Mouse (Mus musculus) midbrain, postnatal 0 days (tissue): ENCODE measurements around the gene Slc20a1. TPM values are rescaled to one million over a fixed set of nuclear protein-coding genes. Genes with fewer than 3 reads are reported as not detected.

Experiments
- ATAC-seq: fragments of 200-750 bp; cut with Nextera tagmentation; 2 replicates; pipeline ENCODE4 v1.8.0; 2017; ENCODE audit warnings: moderate number of reproducible peaks, mild to moderate bottlenecking, moderate TSS enrichment, moderate library complexity; ENCODE audit not compliant: low FRiP score
- DNase-seq: peaks from one replicate; pipeline ENCODE4 v3.0.0-alpha.2; 2015; ENCODE audit warnings: low spot score
- H3K27ac ChIP-seq: fragments of 300-500 bp; sonication (generic); 2 replicates; pipeline ENCODE4 v1.5.1; 2014; ENCODE audit warnings: low read depth, mild to moderate bottlenecking, low read length, mixed read lengths
- H3K27me3 ChIP-seq: fragments of 300-500 bp; sonication (generic); 2 replicates; pipeline ENCODE4 v1.6.1; 2014; ENCODE audit warnings: low read length, control low read depth, mixed read lengths; ENCODE audit not compliant: insufficient read depth
- H3K36me3 ChIP-seq: fragments of 300-500 bp; sonication (generic); 2 replicates; pipeline ENCODE4 v1.6.1; 2014; ENCODE audit warnings: low read length, control low read depth, mixed read lengths; ENCODE audit not compliant: insufficient read depth
- H3K4me1 ChIP-seq: fragments of 300-500 bp; sonication (generic); 2 replicates; pipeline ENCODE4 v1.6.1; 2014; ENCODE audit warnings: mild to moderate bottlenecking, control low read depth, antibody characterized with exemption, low read length, mixed read lengths; ENCODE audit not compliant: insufficient read depth
- H3K4me2 ChIP-seq: fragments of 300-500 bp; sonication (generic); 2 replicates; pipeline ENCODE4 v1.6.1; 2014; ENCODE audit warnings: low read depth, mild to moderate bottlenecking, low read length, mixed read lengths; ENCODE audit not compliant: poor library complexity, severe bottlenecking
- H3K4me3 ChIP-seq: fragments of 300-500 bp; sonication (generic); 2 replicates; pipeline ENCODE4 v1.5.1; 2014; ENCODE audit warnings: low read depth, mild to moderate bottlenecking, low read length, moderate library complexity
- H3K9ac ChIP-seq: fragments of 300-500 bp; sonication (generic); replicated peaks from 2 replicates; pipeline ENCODE4 v1.6.1; 2014; ENCODE audit warnings: mild to moderate bottlenecking, low read length, moderate library complexity, mixed read lengths; ENCODE audit not compliant: poor library complexity, severe bottlenecking
- H3K9me3 ChIP-seq: fragments of 300-500 bp; sonication (generic); 2 replicates; pipeline ENCODE4 v1.6.1; 2016; ENCODE audit warnings: low read length, control low read depth
- CTCF ChIP-seq: IDR thresholded peaks from 2 replicates; pipeline ENCODE4 v1.5.1; 2016; ENCODE audit warnings: antibody characterized with exemption, mild to moderate bottlenecking
- WGBS: fragments of 180-500 bp; shearing (Covaris S2); extraction: QIAGEN DNeasy Blood & Tissue Kit; methylation state at CpG from one replicate; pipeline ENCODE4 v1.1.7; 2014; 5-methylcytosine and 5-hydroxymethylcytosine counted together
- polyA plus RNA-seq: library from polyadenylated mRNA; unstranded; fragments of >200 nt; fragmentation: Nextera tagmentation; extraction: Ambion mirVana; gene quantifications from 2 replicates; pipeline ENCODE4 v1.2.1, GENCODE M21; 2015
- total RNA-seq: library from RNA; depleted of rRNA; stranded (reverse); fragments of >200 nt; gene quantifications from 2 replicates; pipeline ENCODE4 v1.2.3, GENCODE M21; 2014; rRNA removed

The Slc20a1 gene
- total RNA-seq (80.0 and 82.2 TPM in 2 replicates), polyA plus RNA-seq (44.9 and 47.7 TPM in 2 replicates)

GRCm38 (mm10) chr2:129198436-129199327, at the start of gene Slc20a1:
Gene Slc20a1 (plus strand): TSS chr2:129198764.
- peak within 1 kb of the TSS; percentile 85 for H3K4me3 ChIP-seq
- peak within 1 kb of the TSS; percentile 70 for H3K4me2 ChIP-seq
- under 1% methylated on average over 89 of the region's 96 CpGs for WGBS
- TF ChIP-seq CTCF, result peak; percentile 17; the same call in 1 of the 2 replicates
- no peaks in the 10 kb centered on the region for H3K9me3 ChIP-seq
- ATAC-seq, result peak; percentile 99
- peak within 1 kb of the TSS; percentile 94 for H3K9ac ChIP-seq
- peaks cover 10% of the 10 kb centered on the region; the same call in 1 of the 2 replicates for H3K36me3 ChIP-seq
- H3K27ac ChIP-seq, result peak within 1 kb of the TSS; percentile 95
- H3K4me1 ChIP-seq, result peaks cover 4% of the 10 kb centered on the region; the same call in 1 of the 2 replicates
- H3K27me3 ChIP-seq, result no peaks in the 10 kb centered on the region
- DNase-seq, result peak; percentile 98

DNA sequence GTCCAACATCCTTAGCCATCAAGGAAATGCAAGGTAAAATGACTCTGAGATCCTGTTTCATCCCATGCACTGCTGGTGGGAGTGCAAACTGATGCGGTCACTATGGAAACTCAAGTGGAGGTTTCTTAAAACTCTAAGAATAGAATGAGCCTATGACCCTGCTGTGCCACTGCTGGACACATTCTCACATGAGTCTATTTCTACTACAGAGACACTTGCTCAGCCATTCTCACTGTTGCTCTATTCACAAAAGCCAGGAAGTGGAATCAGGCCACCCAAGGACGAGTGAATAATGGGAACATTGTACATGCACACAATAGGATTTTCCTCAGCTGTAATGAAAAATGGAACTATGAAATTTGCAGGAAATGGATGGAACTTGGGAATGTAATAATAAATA, 49.7 kb upstream of the Slc20a1 start:
- Histone ChIP-seq H3K4me3 (no peak overlapping the region), H3K36me3 (no peaks in the 10 kb centered on the region), H3K9me3 (no peaks in the 10 kb centered on the region), H3K9ac (no peak overlapping the region), H3K27me3 (no peaks in the 10 kb centered on the region), H3K4me2 (no peak overlapping the region), H3K4me1 (no peaks in the 10 kb centered on the region), H3K27ac (no peak overlapping the region)
- WGBS, result 16% methylated on average over 2 of the region's 2 CpGs
- DNase-seq (peak; percentile 40), ATAC-seq (no peak)
- no peak for TF ChIP-seq CTCF

- Histone ChIP-seq H3K4me2 (no peak overlapping the region), H3K9me3 (no peaks in the 10 kb centered on the region), H3K36me3 (no peaks in the 10 kb centered on the region), H3K4me1 (no peaks in the 10 kb centered on the region), H3K9ac (no peak overlapping the region), H3K27ac (no peak overlapping the region), H3K27me3 (no peaks in the 10 kb centered on the region), H3K4me3 (no peak overlapping the region)
- ATAC-seq (no peak), DNase-seq (no peak)
- WGBS, result 82% methylated on average over 5 of the region's 5 CpGs
- no peak for TF ChIP-seq CTCF
Observed at GRCm38 (mm10) chr2:129150386-129150785, 48.2 kb upstream of the Slc20a1 start.

DNA sequence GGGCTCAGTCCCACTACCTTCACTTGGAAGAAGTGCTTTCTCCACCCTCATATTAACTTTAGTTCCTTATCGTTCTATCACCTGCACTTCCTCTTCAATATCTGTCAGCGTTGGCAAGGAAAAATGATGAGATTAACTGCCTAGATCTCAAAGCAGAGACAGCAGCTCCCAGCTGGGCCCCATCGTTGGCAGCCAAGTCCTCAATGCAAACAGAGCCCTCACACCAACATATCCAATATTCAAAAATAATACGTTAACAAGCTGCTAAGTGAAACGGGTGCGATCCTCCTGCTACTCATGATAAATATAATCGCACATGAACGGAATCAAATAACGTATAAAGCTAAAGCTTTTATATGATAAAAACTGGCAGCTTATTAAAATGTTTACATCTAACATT, 47.5 kb upstream of the Slc20a1 start:
- Histone ChIP-seq H3K27me3 (no peaks in the 10 kb centered on the region), H3K4me2 (no peak overlapping the region), H3K4me1 (no peaks in the 10 kb centered on the region), H3K36me3 (no peaks in the 10 kb centered on the region), H3K27ac (no peak overlapping the region), H3K9ac (no peak overlapping the region), H3K9me3 (no peaks in the 10 kb centered on the region), H3K4me3 (no peak overlapping the region)
- TF ChIP-seq CTCF, result no peak
- ATAC-seq (no peak), DNase-seq (no peak)
- WGBS, result 88% methylated on average over 9 of the region's 9 CpGs

DNA sequence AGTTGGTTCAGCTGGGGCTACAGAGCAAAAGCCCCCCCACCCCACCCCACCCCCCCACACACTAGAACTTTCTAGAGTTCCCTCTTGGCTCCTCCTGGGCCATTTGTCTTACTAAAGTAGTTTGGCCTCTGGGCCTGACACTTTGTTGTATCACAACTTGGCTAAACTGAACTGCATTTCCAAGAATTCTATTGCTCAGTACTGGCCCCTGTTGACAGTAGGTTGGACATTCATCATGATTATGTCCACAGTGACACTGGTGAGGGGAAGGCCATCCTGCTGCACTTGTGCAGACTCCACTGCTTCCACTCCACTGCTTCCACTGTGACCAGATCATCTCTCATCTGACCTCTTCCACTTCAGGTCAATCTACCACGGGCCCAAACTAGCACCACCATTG, 45.8 kb upstream of the Slc20a1 start:
- TF ChIP-seq CTCF, result no peak
- H3K27me3 ChIP-seq, result no peaks in the 10 kb centered on the region
- ATAC-seq, result no peak

GRCm38 (mm10) chr2:129164815-129165214, 33.7 kb upstream of the Slc20a1 start:
- Histone ChIP-seq H3K4me2 (no peak overlapping the region), H3K27ac (no peak overlapping the region), H3K4me3 (no peak overlapping the region), H3K9me3 (no peaks in the 10 kb centered on the region), H3K4me1 (no peaks in the 10 kb centered on the region), H3K36me3 (no peaks in the 10 kb centered on the region), H3K27me3 (no peaks in the 10 kb centered on the region), H3K9ac (no peak overlapping the region)
- 81% methylated on average over 5 of the region's 5 CpGs for WGBS
- DNase-seq, result no peak
- no peak for TF ChIP-seq CTCF
- no peak for ATAC-seq

More for the DNA sequence above, 45.8 kb upstream of the Slc20a1 start:
- H3K4me2 ChIP-seq, result no peak overlapping the region
- no peak for DNase-seq
- no peak overlapping the region for H3K4me3 ChIP-seq
- no peaks in the 10 kb centered on the region for H3K9me3 ChIP-seq
- no peaks in the 10 kb centered on the region for H3K36me3 ChIP-seq
- H3K27ac ChIP-seq, result no peak overlapping the region
- no peak overlapping the region for H3K9ac ChIP-seq
- WGBS, result 63% methylated on average over 1 of the region's 1 CpGs
- no peaks in the 10 kb centered on the region for H3K4me1 ChIP-seq
